Mouse (Mus musculus) liver (tissue): ENCODE measurements around the gene Gch1.

Experiments used
- DNase-seq: peaks from one replicate; pipeline ENCODE4 v3.0.0-alpha.2; 2020; ENCODE audit warnings: mixed read lengths

Gch1 gene

DNA sequence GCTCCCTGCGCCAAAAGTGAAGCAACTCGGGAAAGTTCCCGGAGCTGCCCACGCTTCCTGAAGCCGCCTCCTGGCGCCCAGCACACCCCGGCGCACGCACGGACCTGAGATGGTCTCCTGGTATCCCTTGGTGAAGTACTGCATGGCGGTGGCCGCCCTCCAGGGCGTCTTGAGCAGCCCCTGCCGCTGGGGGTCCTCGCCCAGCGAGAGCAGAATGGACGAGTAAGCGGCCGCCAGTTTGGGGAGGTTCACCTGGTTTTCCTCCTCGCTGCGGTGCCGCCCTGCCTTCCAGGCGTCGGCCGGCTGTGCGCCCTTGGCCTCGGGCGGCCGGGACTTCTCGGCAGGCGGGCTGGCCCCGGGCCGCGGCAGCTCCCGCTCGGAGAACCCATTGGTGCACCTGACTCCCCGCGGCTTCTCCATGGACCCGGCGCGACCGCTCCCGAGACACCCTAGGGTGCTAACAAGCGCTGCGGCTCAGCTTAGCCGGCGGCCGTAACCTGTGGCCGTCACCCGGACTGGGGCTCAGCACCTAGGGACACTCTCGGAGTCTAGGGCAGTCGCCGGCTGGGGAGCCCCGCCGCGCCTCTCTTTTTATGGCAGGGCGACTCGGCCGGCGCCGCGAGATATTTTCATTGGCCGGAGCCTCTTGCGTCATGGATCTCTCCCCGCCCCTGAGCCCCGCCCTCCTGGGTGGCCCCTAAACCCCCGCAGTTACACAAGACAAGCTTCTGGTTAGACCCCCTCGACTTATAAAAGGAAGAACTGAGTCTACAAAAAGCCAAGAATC, at the start of gene Gch1:
TSS of gene Gch1 (minus strand) at position 566 of the 787 bp plus-strand sequence.
- DNase-seq, result peak; percentile 90

DNA sequence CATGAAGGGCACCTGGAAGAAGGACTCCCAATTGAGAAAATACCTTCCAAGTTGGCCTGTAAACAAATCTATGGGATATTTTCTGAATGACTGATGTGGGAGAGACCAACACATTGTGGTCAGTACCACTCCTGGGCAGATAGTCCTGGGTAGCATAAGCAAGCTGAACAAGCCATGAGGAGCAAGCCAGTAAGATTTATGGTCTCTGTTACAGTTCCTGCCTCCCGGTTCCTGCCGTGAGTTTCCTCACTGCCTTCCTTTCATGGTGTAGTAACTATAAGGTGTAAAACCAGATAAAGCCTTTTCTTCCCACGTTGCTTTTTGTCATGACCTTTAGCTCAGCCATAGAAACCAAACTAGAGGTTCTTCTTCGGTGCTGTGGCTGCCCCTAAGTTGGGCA, 48.1 kb upstream of the Gch1 start:
- DNase-seq, result no peak

GRCm38 (mm10) chr14:47236491-47236890, 47.3 kb upstream of the Gch1 start:
- no peak for DNase-seq

DNA sequence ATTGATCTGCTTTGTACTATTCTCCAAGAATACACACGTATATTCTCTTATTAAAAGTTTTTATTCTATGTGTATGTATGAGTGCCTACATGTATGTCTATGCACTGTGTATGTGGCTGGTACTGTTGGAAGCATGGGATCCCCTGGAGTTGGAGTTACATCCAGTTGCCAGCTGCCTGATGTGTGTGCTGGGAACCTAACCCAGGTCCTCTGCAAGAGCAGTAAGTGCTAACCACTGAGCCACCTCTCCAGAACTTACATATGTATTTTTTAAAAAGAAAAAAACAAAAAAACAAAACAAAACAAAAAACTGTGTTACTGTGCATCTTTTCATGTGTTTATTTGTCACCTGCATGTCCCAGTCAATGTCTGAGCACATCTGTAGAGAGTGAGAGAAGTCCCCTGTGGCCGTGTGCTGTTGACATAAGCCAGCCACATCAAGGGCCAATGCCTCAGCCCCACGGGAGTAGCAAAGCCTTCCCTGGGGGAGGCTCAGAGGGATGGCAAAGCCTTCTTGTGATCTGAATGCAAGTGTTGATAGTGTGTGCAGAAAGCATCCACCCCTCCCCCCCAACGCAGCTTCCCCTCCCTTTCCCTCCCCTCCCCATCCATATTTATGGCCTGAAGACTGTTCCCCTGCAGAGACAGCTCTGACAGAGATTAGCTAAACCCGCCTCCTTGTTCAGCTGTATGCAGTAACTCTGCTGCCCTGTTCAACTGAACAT, 45.5 kb upstream of the Gch1 start:
- no peak for DNase-seq

DNA sequence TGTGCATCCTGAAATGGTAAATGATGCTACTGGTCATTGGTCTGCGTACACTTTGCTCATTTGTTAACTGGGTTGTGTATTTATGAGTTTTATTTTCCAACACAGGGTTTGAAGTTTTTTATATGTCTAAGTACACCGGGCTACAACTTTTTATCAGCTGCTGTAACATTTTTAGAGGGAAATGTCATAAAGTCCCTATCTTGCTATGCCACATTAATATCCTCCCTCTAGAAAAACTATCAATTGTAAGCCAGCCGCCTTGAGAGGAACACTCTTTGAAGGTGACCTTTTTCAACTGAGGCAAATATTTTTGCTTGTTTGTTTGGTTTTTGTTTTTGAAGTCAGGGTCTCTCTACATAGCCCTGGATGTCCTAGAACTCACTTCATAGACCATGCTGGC, 44.8 kb upstream of the Gch1 start:
- no peak for DNase-seq

DNA sequence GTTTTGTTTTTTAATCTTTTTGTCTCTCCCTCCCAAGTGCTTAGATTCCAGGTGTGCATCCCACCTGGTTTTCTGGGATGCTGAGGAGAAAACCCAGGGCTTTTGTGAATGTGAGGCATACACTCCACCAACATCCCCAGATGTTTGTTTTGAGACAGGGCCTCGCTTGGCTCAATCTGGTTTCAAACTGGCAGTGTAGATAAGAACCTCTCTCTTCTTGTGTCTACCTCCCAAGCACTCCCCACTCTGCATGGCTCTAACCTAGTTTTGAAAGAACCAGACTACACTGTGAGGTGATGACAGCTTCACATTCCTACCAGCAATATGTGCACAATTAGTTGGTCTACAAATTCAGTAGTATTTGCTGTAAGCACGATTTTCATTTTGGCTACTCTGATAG, 44.4 kb upstream of the Gch1 start:
- peak; percentile 60 for DNase-seq

DNA sequence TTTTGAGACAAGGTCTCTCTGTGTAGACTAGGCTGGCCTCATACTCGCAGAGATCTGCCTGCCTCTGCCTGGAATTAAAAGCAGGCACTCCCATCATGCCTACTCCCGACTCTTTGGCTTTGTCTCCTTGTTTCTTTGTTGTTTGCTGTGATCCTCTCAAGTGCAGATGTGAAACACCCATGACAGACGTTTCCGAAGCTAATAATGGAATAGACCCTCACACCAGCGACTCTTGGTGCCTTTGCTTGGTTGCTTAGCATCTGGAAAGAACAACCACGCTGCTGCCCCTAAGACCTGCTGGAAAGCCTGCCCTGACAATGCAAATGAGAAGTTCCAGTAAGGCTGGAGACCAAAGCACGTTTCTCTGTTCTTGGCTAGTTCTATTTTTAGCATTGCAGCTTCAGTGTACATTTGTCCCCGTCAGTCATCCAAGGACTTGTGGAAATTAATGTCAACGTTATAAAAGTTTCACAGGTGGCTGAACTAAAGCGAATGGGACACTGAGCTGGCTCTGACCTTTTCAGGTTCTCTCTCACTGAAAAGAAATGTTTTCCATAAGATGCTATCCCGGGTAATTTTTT, 40.7 kb upstream of the Gch1 start:
- DNase-seq, result no peak

GRCm38 (mm10) chr14:47225931-47226330, 36.7 kb upstream of the Gch1 start:
- DNase-seq, result no peak

GRCm38 (mm10) chr14:47224476-47225325, 35.5 kb upstream of the Gch1 start:
- peak; percentile 53 for DNase-seq

DNA sequence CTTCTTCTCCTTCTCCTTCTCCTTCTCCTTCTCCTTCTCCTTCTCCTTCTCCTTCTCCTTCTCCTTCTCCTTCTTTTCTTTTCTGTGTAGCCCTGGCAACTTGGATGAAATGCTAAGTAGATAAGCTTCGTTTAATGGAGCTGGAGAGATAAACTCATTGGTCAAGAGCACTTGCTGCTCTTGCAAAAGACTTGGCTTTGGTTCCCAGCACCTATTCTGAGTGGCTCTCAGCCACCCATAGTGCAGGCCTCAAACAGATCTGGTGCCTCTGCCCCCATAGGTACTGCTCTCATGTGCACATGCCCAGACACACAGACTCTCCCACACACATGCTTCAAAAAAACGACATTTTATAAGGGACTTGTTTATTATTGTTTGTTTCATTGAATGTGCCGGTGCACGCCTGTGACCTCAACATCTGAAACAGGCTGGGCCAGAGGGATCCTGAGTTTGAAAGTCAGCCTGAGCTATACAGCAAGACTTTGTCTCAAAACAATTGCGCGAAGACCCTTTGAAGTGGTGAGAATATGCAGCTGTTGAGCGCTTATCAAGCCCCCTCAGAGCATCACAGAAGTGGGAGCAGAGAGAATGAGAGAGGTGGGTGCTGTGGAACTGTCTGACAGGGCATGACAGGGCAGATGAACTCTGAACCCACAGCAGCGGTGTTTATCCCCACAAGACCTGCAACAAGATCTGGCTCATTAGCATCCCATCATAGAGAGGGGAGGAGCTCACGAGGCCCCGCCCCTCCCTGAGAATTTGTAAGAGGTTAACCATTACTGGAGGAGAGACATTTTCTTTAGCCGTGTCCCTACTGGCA, 33.6 kb upstream of the Gch1 start:
- DNase-seq, result no peak

DNA sequence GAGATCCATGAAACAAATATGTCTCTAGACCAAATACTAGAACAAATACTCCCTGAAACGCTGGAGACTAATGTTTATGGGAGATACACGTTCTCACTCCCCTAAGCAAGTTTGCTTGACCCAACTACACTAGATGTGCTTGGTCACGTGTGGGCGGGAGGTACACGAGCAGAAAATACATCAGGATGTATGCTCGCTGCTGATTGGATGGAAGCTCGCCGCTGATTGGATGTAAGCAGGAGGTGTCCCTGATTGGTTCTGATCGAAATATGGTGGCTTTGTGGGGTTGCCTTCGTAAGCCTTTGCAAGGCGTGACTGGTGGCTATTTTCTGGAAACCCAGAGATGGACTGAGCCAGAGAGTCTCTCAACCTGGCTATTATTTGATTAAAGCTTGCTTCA, 32.4 kb upstream of the Gch1 start:
- DNase-seq, result peak; percentile 26

GRCm38 (mm10) chr14:47220231-47221025, 31.2 kb upstream of the Gch1 start:
- no peak for DNase-seq

DNA sequence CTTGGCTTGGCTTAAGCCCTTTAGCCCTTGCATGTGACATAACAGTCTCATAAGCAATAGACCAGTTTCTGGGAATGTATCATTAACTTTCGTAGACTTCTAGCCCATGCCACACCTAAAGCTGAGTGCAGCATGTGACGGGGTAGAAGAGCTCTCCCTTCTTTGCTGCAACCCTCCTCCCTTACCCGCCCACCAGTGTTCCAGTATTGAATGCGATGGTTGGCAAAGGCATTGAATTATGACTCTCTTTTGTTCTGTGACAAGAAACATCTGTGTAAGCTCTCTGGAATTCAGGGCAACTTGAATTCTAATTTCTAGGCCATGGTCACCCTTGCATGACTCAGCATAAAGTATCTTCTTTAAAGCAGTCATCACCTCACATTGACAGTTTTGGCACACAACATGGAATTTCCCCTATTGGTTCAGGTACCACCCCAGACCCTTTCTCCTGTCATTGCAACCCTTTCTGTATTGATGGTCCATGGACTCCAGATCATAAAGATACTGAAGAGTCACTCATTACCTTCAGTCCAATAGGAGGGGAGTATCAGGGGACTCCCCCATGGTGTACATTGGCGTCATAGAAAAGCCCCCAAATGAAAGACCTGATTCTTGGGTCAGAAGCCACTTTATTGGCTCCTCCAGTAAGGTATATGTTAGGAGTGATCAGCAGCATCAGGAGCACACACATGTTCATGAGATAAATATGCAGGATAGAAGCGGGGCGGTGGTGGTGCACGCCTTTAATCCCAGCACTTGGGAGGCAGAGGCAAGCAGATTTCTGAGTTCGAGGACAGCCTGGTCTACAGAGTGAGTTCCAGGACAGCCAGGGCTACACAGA, 29.8 kb upstream of the Gch1 start:
- no peak for DNase-seq

DNA sequence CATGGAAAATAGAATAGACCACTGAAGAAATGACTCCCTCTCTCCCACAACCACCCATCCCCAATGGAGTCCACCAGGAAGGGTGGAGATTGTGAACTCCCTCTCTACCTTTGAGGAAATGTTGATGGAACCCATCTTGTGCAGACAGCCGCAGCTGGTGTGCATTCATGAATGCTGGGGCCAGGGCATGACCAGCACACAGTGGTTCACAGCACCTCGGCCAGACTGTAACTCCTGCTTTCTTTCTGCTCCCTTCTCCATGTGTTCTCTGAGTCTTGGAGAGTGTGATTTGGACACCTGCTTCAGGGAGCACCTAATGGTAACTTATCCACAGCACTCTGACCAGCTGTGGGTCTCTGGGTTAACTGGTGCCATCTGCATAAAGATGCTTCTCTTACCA, 27.3 kb upstream of the Gch1 start:
- no peak for DNase-seq

GRCm38 (mm10) chr14:47214367-47214766, 25.2 kb upstream of the Gch1 start:
- no peak for DNase-seq

- no peak for DNase-seq
Observed at GRCm38 (mm10) chr14:47213305-47213704, 24.1 kb upstream of the Gch1 start.

DNA sequence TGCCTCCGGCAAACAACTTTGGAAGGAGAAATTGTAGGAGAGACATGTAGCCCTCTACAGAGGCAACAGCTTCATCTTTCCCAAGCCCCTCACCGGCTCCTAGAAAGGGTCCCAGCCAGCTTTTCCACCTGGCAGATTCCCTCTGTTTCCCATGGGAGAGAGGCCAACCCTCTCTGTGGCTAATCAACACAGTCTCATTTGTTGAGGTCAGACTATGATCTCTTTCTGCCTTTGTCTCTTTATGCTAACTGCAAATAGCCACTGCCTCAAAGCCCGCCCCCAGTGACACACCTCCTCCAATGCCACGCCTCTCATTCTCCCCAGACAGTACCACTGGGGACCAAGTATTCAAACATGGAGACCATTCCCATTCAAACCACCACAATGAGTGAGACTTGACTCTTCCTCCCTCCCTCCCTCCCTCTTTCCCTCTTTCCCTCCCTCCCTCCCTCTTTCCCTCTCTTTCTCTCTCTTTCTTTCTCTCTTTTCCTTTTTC, 20.5 kb upstream of the Gch1 start:
- DNase-seq, result no peak

- DNase-seq, result no peak
Observed at GRCm38 (mm10) chr14:47208564-47209493, 19.6 kb upstream of the Gch1 start.

DNA sequence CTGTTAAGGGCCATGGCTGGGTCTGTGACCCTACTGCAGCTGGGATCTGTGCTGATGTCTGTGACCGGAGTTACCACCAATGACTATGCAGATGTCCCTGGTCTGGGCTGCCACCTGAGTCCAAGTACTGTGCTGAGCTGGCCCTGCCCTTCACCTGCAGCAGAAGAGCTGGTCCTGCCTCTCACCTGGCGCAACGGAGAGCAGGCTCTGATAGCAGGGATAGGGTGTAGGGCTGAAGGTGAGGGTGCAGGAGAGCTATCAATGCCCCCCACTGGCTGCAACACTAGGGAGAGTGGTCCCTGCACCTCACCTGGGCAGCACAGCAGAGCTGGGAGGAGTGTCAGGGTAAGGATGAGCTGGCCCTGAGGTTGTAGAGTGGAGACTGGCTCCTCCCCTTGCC, 17.4 kb upstream of the Gch1 start:
- DNase-seq, result no peak
